Mouse (Mus musculus) brain, embryonic 14.5 days (tissue): ENCODE measurements around the gene Exoc8. TPM values are rescaled to one million over a fixed set of nuclear protein-coding genes. Genes with fewer than 3 reads are reported as not detected.
A peak's percentile ranks its signal among the peaks of the same experiment; 100 is the strongest.

Experiments used
- DNase-seq: peaks from one replicate; pipeline ENCODE4 v3.0.0-alpha.2; 2011; ENCODE audit warnings: low read depth
- CTCF ChIP-seq: fragments of 200-500 bp; IDR thresholded peaks from 2 replicates; pipeline ENCODE4 v1.5.1; 2012; ENCODE audit warnings: inconsistent platforms, mild to moderate bottlenecking, moderate library complexity, borderline replicate concordance; ENCODE audit not compliant: insufficient read depth, insufficient read length; ENCODE audit errors: extremely low read depth
- POLR2A ChIP-seq: fragments of 200-500 bp; IDR thresholded peaks from 2 replicates; pipeline ENCODE4 v1.6.1; 2012; ENCODE audit warnings: mild to moderate bottlenecking, inconsistent platforms, borderline replicate concordance; ENCODE audit not compliant: poor library complexity, insufficient read depth, insufficient read length, severe bottlenecking; ENCODE audit errors: extremely low read depth
- polyA plus RNA-seq: library from polyadenylated mRNA; depleted of rRNA; stranded (reverse); fragments of >200 nt; gene quantifications from 2 replicates; pipeline ENCODE4 v1.2.3, GENCODE M21; 2012

The Exoc8 gene
- polyA plus RNA-seq, 1 experiment = 15.2 TPM

DNA sequence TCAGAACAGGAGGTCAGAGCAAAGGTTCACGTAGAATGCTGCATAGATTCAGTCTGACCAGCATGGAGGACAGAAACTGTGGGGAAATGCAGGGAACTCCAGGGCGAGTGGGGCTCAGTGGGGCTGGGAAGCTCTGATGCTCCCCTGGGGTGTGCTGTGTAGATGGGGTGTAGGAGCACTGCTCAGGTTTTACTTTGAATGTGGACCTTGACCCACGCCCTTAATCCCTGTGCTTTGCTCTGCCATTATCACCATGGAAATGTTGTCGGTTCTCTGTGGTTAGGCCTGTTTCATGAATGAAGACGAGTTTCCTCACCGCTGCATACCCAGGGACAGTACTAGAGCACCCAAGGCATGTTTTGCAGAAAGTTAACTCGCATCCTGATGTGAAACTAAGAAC lies 26.0 kb downstream of the Exoc8 start:
- DNase-seq = no peak
- no peak for TF ChIP-seq CTCF
- no peak for TF ChIP-seq POLR2A

DNA sequence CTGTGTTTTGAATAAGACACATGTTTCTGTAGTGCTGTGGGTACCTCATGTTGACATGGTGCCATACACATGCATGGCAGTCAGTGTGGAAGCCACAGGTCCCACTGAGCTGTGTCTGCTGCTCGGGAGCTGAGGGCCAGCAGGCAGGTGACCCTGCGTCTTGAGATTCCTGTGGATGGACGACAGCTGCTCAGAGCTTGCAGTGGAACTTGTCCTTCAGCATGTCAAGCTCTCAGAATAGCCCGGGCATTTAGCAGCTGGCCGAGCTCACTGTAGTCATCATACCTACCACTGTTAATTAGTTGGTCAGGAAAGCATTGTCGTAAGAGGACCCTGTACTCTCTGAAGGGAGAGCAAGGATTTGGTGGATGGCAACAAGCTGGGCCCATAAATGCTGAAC lies 27.8 kb downstream of the Exoc8 start:
- TF ChIP-seq CTCF (no peak), POLR2A (no peak)
- DNase-seq = no peak

DNA sequence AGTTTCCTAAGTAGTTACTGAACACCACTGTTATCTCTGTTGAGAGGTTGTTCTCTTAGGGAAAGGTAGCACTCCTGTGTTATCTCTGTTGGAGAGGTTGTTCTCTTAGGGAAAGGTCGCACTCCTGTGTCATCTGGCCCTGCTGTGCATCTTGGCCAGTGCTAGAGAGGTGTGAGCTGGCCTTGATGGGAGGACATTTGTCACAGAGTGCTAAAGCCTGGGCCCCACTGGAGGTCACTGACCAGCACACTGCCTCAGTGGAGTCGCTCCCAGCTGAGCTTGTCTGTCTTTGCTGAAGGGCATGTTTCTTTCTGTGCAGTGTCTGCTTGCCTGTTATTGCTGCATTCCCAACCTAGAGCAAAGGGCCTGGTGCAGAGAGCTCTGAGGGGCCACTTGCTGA lies 30.4 kb downstream of the Exoc8 start:
- TF ChIP-seq CTCF = no peak
- TF ChIP-seq POLR2A = no peak
- DNase-seq = no peak

DNA sequence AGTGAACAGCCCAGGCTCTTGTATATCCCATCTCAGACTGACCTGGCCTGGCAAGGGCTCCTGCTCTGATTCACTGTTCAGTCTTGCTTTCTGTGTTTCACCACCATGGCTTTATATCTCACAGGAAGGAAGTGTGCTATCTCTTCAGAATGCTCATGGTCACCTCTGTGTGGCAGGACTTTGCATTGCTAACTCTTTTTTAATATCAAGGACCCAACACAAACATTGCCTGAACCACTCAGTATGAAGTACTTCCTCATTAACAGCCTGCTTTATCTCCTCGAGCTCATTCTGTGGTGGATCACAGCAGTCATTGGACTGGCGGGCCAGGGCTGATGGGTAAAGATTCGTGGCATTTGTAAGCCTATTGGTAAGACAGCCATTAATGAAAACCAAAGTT lies 30.8 kb downstream of the Exoc8 start:
- no peak for TF ChIP-seq CTCF
- no peak for TF ChIP-seq POLR2A
- no peak for DNase-seq

DNA sequence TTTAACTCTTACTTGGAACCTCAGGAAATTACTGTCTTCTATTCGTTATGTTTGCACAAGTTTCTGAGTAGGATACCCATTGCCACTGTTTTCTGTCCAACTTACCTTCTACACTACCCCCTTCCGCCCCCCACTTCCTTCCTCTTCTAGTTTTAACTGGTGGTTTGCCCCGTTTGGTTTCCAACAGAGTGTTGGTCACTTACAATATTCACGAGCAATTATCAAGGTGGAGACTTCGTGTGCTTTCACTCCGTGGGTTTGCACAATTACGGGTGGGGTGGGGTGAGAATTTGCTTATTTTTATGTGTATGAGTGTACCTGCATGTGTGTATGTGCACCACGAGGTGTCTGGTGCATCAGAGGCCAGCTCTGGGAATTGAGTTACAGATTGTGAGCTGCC lies 33.8 kb downstream of the Exoc8 start:
- no peak for TF ChIP-seq CTCF
- TF ChIP-seq POLR2A = no peak
- DNase-seq = no peak

DNA sequence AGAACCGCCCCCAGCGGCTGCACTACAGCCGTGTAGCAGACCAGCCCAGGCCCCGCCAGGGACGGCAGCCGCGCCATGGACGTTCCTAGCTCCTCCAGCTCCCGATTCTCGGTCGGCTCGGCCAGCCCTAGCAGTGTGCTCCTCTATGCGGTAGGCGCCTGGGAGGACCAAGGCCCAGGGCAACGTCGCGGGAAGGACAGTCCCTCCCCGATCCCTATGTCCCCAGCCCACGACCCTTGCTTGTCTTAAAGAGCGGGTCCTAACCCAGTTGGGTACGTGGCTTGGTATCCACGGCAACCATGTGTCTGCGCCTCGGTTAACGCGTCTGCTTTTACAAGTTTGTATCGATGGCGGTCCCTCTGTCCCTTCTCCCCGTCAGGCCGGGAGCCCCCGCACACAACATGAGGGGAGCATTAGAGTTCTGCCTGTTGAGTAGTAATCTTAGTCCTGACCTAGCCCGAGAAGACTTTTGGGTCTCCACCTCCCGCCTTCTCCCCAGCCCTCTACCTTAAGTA lies 34.3 kb downstream of the Exoc8 start:
- TF ChIP-seq CTCF = no peak
- TF ChIP-seq POLR2A = no peak
- DNase-seq = no peak

DNA sequence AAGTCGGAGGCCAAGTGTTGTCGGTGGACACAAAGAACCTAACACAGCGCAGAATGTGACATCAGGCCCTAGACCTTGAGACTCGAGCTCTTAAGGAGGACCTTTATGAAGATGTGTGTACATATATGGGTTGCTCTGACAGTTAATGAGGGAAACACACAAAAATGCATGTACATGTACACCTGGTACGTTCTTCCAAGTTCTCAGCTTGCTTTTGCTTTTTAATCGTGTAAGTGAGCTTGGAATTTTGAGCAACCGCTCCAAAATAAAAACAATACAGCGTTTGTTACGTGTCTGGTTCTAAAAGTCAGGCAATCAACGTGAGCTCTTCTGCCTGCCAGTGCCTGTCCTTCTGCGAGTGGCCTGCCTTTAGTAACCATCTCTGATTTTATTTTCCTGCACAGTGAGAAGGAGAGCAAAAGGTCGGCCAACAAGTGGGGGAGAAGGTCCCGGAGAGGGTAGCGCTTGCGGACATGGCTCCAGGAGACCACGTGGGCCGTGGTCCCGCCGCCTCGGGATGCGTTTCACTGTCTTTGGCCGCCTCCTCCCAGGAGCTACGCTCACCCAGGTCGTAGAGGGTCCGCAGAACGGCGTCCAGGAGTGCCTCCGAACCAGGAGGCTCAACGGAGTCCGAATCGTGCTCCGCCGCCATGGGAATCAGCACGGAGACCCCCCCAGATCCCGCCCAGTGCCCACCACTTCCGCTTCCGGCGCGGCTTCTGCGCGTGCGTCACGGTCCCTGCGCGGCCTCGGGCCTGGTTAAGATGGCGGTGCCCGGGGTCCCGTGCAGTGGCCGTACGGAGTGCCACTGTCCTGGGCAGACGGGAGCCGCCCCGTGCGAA lies 35.0 kb downstream of the Exoc8 start, which contains the start of the genes Gnpat and 2810004N23Rik:
Gene Gnpat (plus strand): TSS at position 713 of the 842 bp plus-strand sequence.
Gene 2810004N23Rik (minus strand): TSS at position 800 of the 842 bp plus-strand sequence.
- DNase-seq = peak; percentile 96

DNA sequence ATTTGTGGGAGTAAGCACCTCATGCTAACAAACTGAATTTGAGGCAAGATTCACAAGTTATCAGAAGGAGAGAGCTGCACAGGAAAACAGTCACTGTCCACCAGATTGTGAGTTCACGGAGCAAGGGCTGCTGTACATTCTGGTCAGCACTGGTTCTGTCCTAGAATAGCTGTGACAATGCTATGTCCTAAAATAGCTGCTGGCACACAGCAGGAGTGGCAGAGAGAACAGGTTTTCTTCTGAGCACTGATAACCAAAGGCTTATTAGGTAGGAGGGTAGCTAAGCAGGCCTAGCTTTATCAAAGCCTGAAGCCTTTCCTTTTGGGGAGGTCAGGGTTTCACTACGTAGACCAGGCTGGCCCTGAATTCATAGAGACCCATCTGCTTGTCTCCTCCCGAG lies 37.3 kb downstream of the Exoc8 start:
- DNase-seq = no peak
- TF ChIP-seq POLR2A (no peak), CTCF (no peak)

More for the DNA sequence above, 35.0 kb downstream of the Exoc8 start, which contains the start of the genes Gnpat and 2810004N23Rik:
- TF ChIP-seq POLR2A (peak; percentile 97), CTCF (no peak)

DNA sequence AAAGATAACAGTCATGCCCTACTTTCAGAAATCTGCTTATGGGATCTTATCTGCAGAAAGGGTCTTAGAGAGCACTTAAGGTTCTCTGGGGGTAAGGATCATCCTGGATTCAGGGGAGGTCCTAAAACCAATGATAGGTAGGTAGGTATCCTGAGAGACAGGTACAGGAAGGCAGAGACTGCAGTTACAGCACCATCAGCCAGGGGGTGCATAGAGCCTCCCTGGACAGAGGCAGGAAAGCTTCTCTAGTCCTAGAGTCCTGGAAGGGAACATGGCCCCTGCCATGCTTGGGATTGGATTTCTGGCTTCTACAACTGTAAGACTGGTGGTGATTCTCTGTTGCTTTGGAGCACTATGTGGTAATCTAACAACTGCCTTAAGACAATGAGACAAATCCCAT lies 38.0 kb downstream of the Exoc8 start:
- no peak for DNase-seq
- no peak for TF ChIP-seq POLR2A
- peak; percentile 36; the same call in 1 of the 2 replicates for TF ChIP-seq CTCF

DNA sequence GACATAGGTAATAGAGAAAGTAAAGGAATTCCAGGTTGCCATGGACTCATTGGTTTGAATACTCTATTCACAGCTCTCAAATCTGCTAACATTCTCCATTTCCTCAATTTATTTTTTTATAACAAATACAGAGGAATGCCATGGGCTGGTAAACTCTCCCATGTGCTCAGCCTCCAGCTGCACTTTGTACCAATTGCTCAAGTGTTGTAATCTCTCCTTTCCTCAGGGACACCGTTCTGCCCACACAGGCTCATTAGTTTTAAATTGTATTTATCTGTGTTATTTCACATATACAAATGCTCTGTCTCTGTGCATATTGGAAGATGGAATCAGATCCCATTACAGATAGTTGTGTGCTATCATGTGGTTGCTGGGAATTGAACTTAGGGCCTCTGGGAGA lies 44.0 kb downstream of the Exoc8 start:
- DNase-seq = no peak
- TF ChIP-seq CTCF = no peak
- TF ChIP-seq POLR2A = no peak

DNA sequence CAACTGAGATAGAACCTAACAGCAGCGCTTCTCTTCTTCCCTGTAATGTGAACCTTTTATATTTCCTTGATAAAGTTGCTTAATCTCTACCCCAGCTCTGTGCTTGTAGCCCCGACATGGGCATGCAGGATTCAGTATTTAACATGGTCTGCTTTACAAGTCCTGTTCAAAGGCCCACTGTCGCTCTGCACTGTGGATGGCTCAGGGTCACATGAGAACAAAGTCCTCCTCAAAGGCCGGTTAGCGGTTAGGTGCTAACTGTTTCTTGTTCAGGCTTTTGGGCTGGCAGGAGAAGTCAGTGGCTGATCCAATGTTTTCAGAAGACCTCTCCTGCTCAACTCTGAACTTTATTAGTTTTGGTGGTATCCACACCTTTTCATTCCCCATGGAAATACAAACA lies 51.9 kb downstream of the Exoc8 start:
- TF ChIP-seq POLR2A (no peak), CTCF (no peak)
- no peak for DNase-seq
